Mouse (Mus musculus) heart, adult 2 months (tissue): ENCODE measurements around the gene Ptpn11. TPM values are rescaled to one million over a fixed set of nuclear protein-coding genes. Genes with fewer than 3 reads are reported as not detected.
"Not testable (repeated sequence)": the region's sequence is repeated elsewhere in the genome, so short reads cannot be mapped to it uniquely, and the experiment has no call there.

Source experiments
- DNase-seq, 2 experiments: peaks; one replicate each; pipeline ENCODE4 v3.0.0; 2021
- H3K27ac ChIP-seq: fragments of 200-600 bp; 2 replicates; pipeline ENCODE4 v1.8.1; 2022
- H3K27me3 ChIP-seq: fragments of 200-500 bp; 2 replicates; pipeline ENCODE4 v1.6.1; 2012; ENCODE audit warnings: mild to moderate bottlenecking, low read length, inconsistent platforms, mixed read lengths; ENCODE audit not compliant: control insufficient read depth, insufficient read depth
- H3K36me3 ChIP-seq: fragments of 200-500 bp; 2 replicates; pipeline ENCODE4 v1.6.1; 2012; ENCODE audit warnings: low read length, inconsistent platforms; ENCODE audit not compliant: control insufficient read depth, insufficient read depth
- H3K4me1 ChIP-seq: fragments of 200-500 bp; 2 replicates; pipeline ENCODE4 v1.6.1; 2011; ENCODE audit warnings: low read length; ENCODE audit not compliant: control insufficient read depth, insufficient read depth
- H3K4me3 ChIP-seq: fragments of 200-600 bp; 2 replicates; pipeline ENCODE4 v1.8.1; 2022
- H3K79me2 ChIP-seq: fragments of 200-500 bp; replicated peaks from 2 replicates; pipeline ENCODE4 v1.6.1; 2012; ENCODE audit warnings: mild to moderate bottlenecking, inconsistent platforms, low read length, moderate library complexity, mixed read lengths; ENCODE audit not compliant: control insufficient read depth, insufficient read depth
- H3K9ac ChIP-seq: fragments of 200-500 bp; 2 replicates; pipeline ENCODE4 v1.6.1; 2012; ENCODE audit warnings: low read depth, mild to moderate bottlenecking, control low read depth, inconsistent platforms, low read length, mixed read lengths
- CTCF ChIP-seq: fragments of 200-600 bp; IDR thresholded peaks from 2 replicates; pipeline ENCODE4 v1.8.1; 2022; ENCODE audit warnings: antibody characterized with exemption, mild to moderate bottlenecking, moderate library complexity
- EP300 ChIP-seq: fragments of 200-500 bp; IDR thresholded peaks from 2 replicates; pipeline ENCODE4 v1.6.1; 2011; ENCODE audit warnings: low read depth, low read length, control low read depth; ENCODE audit not compliant: insufficient read depth
- POLR2A ChIP-seq: fragments of 200-500 bp; IDR thresholded peaks from 2 replicates; pipeline ENCODE4 v1.6.1; 2011; ENCODE audit warnings: mild to moderate bottlenecking, low read depth, low read length, control low read depth; ENCODE audit not compliant: insufficient read depth
- WGBS: fragments of 180-500 bp; shearing (Covaris S2); methylation state at CpG from one replicate; pipeline ENCODE4 v1.1.7; 2018; 5-methylcytosine and 5-hydroxymethylcytosine counted together
- intact Hi-C: fragments of 180-260 bp; cut with DNase I; formaldehyde crosslinking; loops from one replicate; pipeline ENCODE4 v1.15.1; 2025
- polyA plus RNA-seq: library from polyadenylated mRNA; depleted of rRNA; stranded (reverse); fragments of >200 nt; gene quantifications from 2 replicates; pipeline ENCODE4 v1.2.3, GENCODE M21; 2012
- total RNA-seq, 2 experiments: library from RNA; stranded (reverse); gene quantifications; 2 replicates each; pipeline ENCODE4 v1.2.3; 2021

The Ptpn11 gene
- total and polyA plus RNA-seq, 3 experiments = 50.7 to 205 (median 159) TPM

- DNase-seq = no peak
- H3K27me3 ChIP-seq = no peaks in the 10 kb centered on the region
- peaks cover 4% of the 10 kb centered on the region; the same call in 1 of the 2 replicates for H3K36me3 ChIP-seq
- peaks cover 10% of the 10 kb centered on the region for H3K79me2 ChIP-seq
- no peak overlapping the region for H3K27ac ChIP-seq
- intact Hi-C loops = no loop called here
- no peak overlapping the region for H3K9ac ChIP-seq
- H3K4me3 ChIP-seq = no peak overlapping the region
- H3K4me1 ChIP-seq = peaks cover 4% of the 10 kb centered on the region
- WGBS = 31% methylated on average over 22 of the region's 23 CpGs
- no peak for TF ChIP-seq EP300
- no peak for TF ChIP-seq POLR2A
- TF ChIP-seq CTCF = no peak
Observed at GRCm38 (mm10) chr5:121221328-121221850, 30.2 kb upstream of the Ptpn11 start.

- TF ChIP-seq EP300 (no peak), CTCF (no peak), POLR2A (no peak)
- WGBS = under 1% methylated on average over 28 of the region's 38 CpGs
- H3K36me3 ChIP-seq = peaks cover 4% of the 10 kb centered on the region; the same call in 1 of the 2 replicates
- peaks cover 6% of the 10 kb centered on the region for H3K79me2 ChIP-seq
- DNase-seq = peak in 1 of 2 experiments; percentile 34
- peak overlapping the region; percentile 65 for H3K27ac ChIP-seq
- no peaks in the 10 kb centered on the region for H3K27me3 ChIP-seq
- H3K4me1 ChIP-seq = peaks cover 4% of the 10 kb centered on the region
- peak overlapping the region; percentile 81 for H3K4me3 ChIP-seq
- intact Hi-C loops = no loop called here
- peak overlapping the region; percentile 94 for H3K9ac ChIP-seq
Observed at GRCm38 (mm10) chr5:121220732-121221301, 29.6 kb upstream of the Ptpn11 start.

- Histone ChIP-seq H3K4me1 (peaks cover 4% of the 10 kb centered on the region), H3K27ac (peak within 1 kb of the TSS; percentile 65), H3K79me2 (peaks cover 5% of the 10 kb centered on the region), H3K27me3 (no peaks in the 10 kb centered on the region), H3K4me3 (peak within 1 kb of the TSS; percentile 81), H3K36me3 (peaks cover 4% of the 10 kb centered on the region; the same call in 1 of the 2 replicates), H3K9ac (peak within 1 kb of the TSS; percentile 94)
- WGBS = 4% methylated on average over 71 of the region's 90 CpGs
- intact Hi-C loops = loop anchor here (5.0 kb wide), 1 partner anchor 172 kb away; no protein-coding TSS in a partner anchor
- peak; percentile 95 to 99 for DNase-seq
- TF ChIP-seq CTCF (no peak), POLR2A (peak; percentile 79)
Observed at GRCm38 (mm10) chr5:121219980-121220731, 29.0 kb upstream of the Ptpn11 start, which contains the start of gene Hectd4. Hectd4 (plus strand) TSS chr5:121220219.

GRCm38 (mm10) chr5:121219190-121219589 is 28.0 kb upstream of the Ptpn11 start:
- H3K36me3 ChIP-seq = peaks cover 4% of the 10 kb centered on the region; the same call in 1 of the 2 replicates
- peaks cover 4% of the 10 kb centered on the region for H3K4me1 ChIP-seq
- intact Hi-C loops = loop anchor here (5.0 kb wide), 1 partner anchor 173 kb away; no protein-coding TSS in a partner anchor
- H3K27ac ChIP-seq = no peak overlapping the region
- H3K9ac ChIP-seq = no peak overlapping the region
- peaks cover 2% of the 10 kb centered on the region; the same call in 1 of the 2 replicates for H3K79me2 ChIP-seq
- no peak overlapping the region for H3K4me3 ChIP-seq
- DNase-seq = no peak
- WGBS = 61% methylated on average over 1 of the region's 1 CpGs
- no peaks in the 10 kb centered on the region for H3K27me3 ChIP-seq
- TF ChIP-seq POLR2A (no peak), CTCF (no peak), EP300 (no peak)

- no peak for TF ChIP-seq EP300
- no peak for TF ChIP-seq CTCF
- no peak for TF ChIP-seq POLR2A
- H3K4me3 ChIP-seq = no peak overlapping the region
- H3K79me2 ChIP-seq = peaks cover 2% of the 10 kb centered on the region; the same call in 1 of the 2 replicates
- H3K4me1 ChIP-seq = peaks cover 4% of the 10 kb centered on the region
- no peak overlapping the region for H3K9ac ChIP-seq
- H3K27ac ChIP-seq = no peak overlapping the region
- H3K36me3 ChIP-seq = peaks cover 4% of the 10 kb centered on the region; the same call in 1 of the 2 replicates
- intact Hi-C loops = loop anchor here (5.0 kb wide), 1 partner anchor 175 kb away; no protein-coding TSS in a partner anchor
- no peaks in the 10 kb centered on the region for H3K27me3 ChIP-seq
- no peak for DNase-seq
- 87% methylated on average over 2 of the region's 2 CpGs for WGBS
Observed at GRCm38 (mm10) chr5:121217313-121217634, 26.1 kb upstream of the Ptpn11 start.

GRCm38 (mm10) chr5:121216584-121217312 is 25.6 kb upstream of the Ptpn11 start:
- H3K27me3 ChIP-seq, H3K9ac ChIP-seq, H3K36me3 ChIP-seq, H3K27ac ChIP-seq, H3K4me1 ChIP-seq, H3K79me2 ChIP-seq, H3K4me3 ChIP-seq, DNase-seq: not testable (repeated sequence)
- 84% methylated on average over 9 of the region's 9 CpGs for WGBS
- intact Hi-C loops = loop anchor here (5.0 kb wide), 1 partner anchor 176 kb away; no protein-coding TSS in a partner anchor
